Mouse (Mus musculus) intestine, postnatal 0 days (tissue): ENCODE measurements around the gene Eral1. TPM values are rescaled to one million over a fixed set of nuclear protein-coding genes. Genes with fewer than 3 reads are reported as not detected.

Experiments
- ATAC-seq: fragments of 200-750 bp; cut with Nextera tagmentation; 2 replicates; pipeline ENCODE4 v1.8.0; 2017; ENCODE audit warnings: mild to moderate bottlenecking, moderate TSS enrichment, moderate library complexity
- H3K27ac ChIP-seq: fragments of 300-500 bp; sonication (generic); 2 replicates; pipeline ENCODE4 v1.5.1; 2014; ENCODE audit warnings: mild to moderate bottlenecking, low read depth, low read length, moderate library complexity
- H3K27me3 ChIP-seq: fragments of 300-500 bp; sonication (generic); replicated peaks from 2 replicates; pipeline ENCODE4 v1.6.1; 2014; ENCODE audit warnings: low read length, mixed read lengths; ENCODE audit not compliant: control insufficient read depth, insufficient read depth
- H3K36me3 ChIP-seq: fragments of 300-500 bp; sonication (generic); 2 replicates; pipeline ENCODE4 v1.6.1; 2014; ENCODE audit warnings: mild to moderate bottlenecking, moderate library complexity; ENCODE audit not compliant: control insufficient read depth, insufficient read depth
- H3K4me1 ChIP-seq: fragments of 300-500 bp; sonication (generic); replicated peaks from 2 replicates; pipeline ENCODE4 v1.6.1; 2014; ENCODE audit warnings: antibody characterized with exemption, low read length, mixed read lengths; ENCODE audit not compliant: control insufficient read depth, insufficient read depth
- H3K4me2 ChIP-seq: fragments of 300-500 bp; sonication (generic); replicated peaks from 2 replicates; pipeline ENCODE4 v1.6.1; 2014; ENCODE audit warnings: low read depth, mild to moderate bottlenecking, moderate library complexity
- H3K4me3 ChIP-seq: fragments of 300-500 bp; sonication (generic); 2 replicates; pipeline ENCODE4 v1.5.1; 2014; ENCODE audit warnings: low read depth, low read length
- H3K9ac ChIP-seq: fragments of 300-500 bp; sonication (generic); 2 replicates; pipeline ENCODE4 v1.6.1; 2014; ENCODE audit warnings: mild to moderate bottlenecking, low read depth, low read length
- H3K9me3 ChIP-seq: fragments of 300-500 bp; sonication (generic); 2 replicates; pipeline ENCODE4 v1.6.1; 2016; ENCODE audit warnings: mixed run types; ENCODE audit not compliant: control insufficient read depth
- CTCF ChIP-seq: sonication (generic); IDR thresholded peaks from 2 replicates; pipeline ENCODE4 v1.5.1; 2016; ENCODE audit warnings: low read depth, mild to moderate bottlenecking, control low read depth, antibody characterized with exemption, moderate library complexity
- WGBS: fragments of 180-500 bp; shearing (Covaris S2); extraction: QIAGEN DNeasy Blood & Tissue Kit; methylation state at CpG from one replicate; pipeline ENCODE4 v1.1.7; 2014; 5-methylcytosine and 5-hydroxymethylcytosine counted together
- polyA plus RNA-seq: library from polyadenylated mRNA; unstranded; fragments of >200 nt; fragmentation: Nextera tagmentation; extraction: Ambion mirVana; gene quantifications from 2 replicates; pipeline ENCODE4 v1.2.1, GENCODE M21; 2015

Eral1 gene
- polyA plus RNA-seq, 1 experiment from 2014 or later = 13.0 TPM

DNA sequence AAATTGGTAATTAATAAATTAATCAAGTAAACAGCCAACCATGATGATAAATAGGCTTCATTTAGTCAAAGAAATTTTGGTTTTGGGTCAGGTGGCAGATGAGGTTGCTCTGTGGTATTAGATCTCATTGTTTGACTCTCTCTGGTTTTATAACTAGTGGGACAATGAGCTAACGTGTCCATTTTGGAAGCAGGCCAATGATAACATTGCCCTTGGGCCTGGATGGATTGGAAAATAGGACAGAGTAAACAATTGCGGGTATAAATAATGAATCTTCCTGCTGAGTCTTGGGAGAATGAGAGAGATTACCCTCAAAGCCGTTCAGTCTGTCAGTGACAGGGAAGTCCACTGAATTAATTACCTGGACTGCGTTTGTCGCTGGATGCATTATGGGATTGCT is 41.0 kb upstream of the Eral1 start:
- H3K4me1 ChIP-seq = peaks cover under 1% of the 10 kb centered on the region; the same call in 1 of the 2 replicates
- H3K4me2 ChIP-seq = no peak overlapping the region
- H3K4me3 ChIP-seq = no peak overlapping the region
- ATAC-seq = no peak
- 40% methylated on average over 5 of the region's 5 CpGs for WGBS
- H3K27ac ChIP-seq = no peak overlapping the region
- H3K9ac ChIP-seq = no peak overlapping the region
- H3K36me3 ChIP-seq = no peaks in the 10 kb centered on the region
- TF ChIP-seq CTCF = no peak
- H3K27me3 ChIP-seq = no peaks in the 10 kb centered on the region
- no peaks in the 10 kb centered on the region for H3K9me3 ChIP-seq

DNA sequence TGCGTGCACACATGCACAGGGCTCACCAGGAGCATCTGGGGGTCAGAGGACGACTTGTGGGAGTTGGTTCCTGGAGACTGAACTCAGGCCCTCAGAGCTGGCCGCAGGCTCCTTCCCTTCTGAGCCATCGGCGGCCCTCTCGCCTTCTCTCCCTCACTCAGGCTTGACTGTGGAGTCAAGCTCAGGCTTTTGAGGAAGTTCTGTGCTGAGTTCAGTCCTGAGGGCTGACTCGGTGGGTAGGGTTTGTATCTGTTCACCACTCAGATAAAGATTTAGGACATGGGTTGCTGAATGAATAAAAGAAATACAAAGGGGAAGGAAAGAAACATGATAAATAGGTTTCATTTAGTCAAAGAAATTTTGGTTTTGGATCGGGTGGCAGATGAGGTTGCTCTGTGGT is 39.7 kb upstream of the Eral1 start:
- 75% methylated on average over 8 of the region's 8 CpGs for WGBS
- Histone ChIP-seq H3K9me3 (no peaks in the 10 kb centered on the region), H3K27ac (no peak overlapping the region), H3K36me3 (no peaks in the 10 kb centered on the region), H3K4me1 (peaks cover 3% of the 10 kb centered on the region; the same call in 1 of the 2 replicates), H3K4me2 (no peak overlapping the region), H3K4me3 (no peak overlapping the region), H3K9ac (no peak overlapping the region), H3K27me3 (no peaks in the 10 kb centered on the region)
- ATAC-seq = no peak
- no peak for TF ChIP-seq CTCF

DNA sequence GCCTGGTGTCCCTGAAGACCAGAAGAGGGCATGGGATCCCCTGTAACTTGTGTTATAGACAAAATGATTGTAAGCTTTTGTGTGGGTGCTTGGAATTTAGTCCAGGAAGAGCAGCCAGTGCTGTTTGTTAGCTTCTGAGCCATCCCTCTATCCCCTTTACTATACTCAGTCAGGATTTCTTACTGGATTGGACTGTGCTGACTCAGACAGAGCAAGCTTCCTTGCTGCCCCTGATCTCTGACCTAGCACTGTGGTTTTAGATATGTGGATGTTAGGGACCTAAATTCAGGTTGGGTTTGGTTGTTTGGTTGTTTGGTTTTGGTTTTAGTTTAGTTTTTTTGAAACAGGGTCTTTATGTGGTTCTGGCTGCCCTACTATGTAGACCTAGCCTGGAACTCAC is 38.3 kb upstream of the Eral1 start:
- Histone ChIP-seq H3K27ac (no peak overlapping the region), H3K4me3 (no peak overlapping the region), H3K9ac (no peak overlapping the region), H3K9me3 (no peaks in the 10 kb centered on the region), H3K36me3 (no peaks in the 10 kb centered on the region), H3K4me2 (no peak overlapping the region), H3K4me1 (peaks cover 3% of the 10 kb centered on the region; the same call in 1 of the 2 replicates), H3K27me3 (no peaks in the 10 kb centered on the region)
- ATAC-seq = no peak
- TF ChIP-seq CTCF = no peak

DNA sequence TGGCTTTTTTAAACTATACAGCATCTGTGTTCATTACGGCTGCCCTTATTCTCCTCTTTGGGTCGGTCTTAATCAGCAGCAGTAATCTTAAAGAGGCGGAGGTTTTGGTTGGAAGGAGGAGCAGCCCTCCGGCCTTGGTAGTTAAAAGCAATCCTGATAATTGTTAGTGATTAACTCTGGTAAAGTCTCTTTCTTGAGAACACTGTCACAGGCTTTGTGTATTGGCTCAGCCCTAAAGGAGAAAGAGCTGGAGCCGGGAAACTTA is 35.9 kb upstream of the Eral1 start:
- 11% methylated on average over 5 of the region's 5 CpGs for WGBS

DNA sequence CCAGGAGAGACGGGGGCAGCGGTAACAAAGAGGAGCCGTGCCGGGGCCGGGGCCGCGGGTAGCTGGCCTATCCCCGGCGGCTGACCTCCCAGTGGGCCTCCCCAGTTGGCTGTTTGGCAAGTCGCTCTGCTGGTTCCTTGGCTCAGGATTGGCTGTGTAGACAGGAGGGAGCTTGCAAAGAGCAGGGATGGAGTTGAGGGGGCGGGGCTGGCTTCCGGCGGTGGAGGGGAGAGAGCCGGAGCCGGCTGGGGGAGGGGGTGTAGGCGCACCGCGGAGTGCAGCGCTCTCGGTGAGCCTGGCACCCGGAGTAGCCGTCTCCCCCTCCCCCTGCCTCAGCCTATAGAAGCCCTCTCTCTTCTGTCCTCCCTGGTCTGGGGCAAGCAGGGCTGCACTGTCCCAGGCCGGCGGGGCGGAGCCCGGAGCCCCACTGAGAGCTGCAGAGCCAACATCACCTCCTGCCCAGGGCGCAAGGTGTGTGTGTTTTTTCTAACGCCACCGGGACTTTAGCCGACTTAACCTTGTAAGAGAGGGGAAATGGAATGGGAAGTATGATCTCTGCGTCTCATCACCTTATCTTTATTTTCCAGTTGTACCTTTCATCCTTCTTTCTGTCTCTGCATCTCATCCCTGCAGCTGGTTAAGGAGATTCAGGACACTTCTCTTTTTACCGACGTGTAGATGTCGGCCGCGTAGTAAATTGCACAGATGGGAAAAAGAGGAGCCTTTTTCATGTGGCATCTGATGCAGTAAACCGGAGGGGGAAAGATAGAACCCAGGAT is 35.4 kb upstream of the Eral1 start:
- no peak for TF ChIP-seq CTCF
- Histone ChIP-seq H3K4me2 (peak overlapping the region; percentile 82), H3K4me3 (peak overlapping the region; percentile 59), H3K36me3 (no peaks in the 10 kb centered on the region), H3K4me1 (0 out of 2 replicates have a peak, but pooled peaks cover 3% of the 10 kb centered on the region), H3K27ac (0 out of 2 replicates have a peak overlapping the region, but pooled peaks have one; percentile 35), H3K9me3 (no peaks in the 10 kb centered on the region), H3K27me3 (no peaks in the 10 kb centered on the region), H3K9ac (peak overlapping the region; percentile 67)
- WGBS = under 1% methylated on average over 37 of the region's 37 CpGs
- ATAC-seq = peak; percentile 99

More for the DNA sequence above, 35.9 kb upstream of the Eral1 start:
- no peak for ATAC-seq
- Histone ChIP-seq H3K9ac (peak overlapping the region; percentile 41; the same call in 1 of the 2 replicates), H3K27me3 (no peaks in the 10 kb centered on the region), H3K4me3 (peak overlapping the region; percentile 59), H3K4me2 (peak overlapping the region; percentile 82), H3K27ac (no peak overlapping the region), H3K9me3 (no peaks in the 10 kb centered on the region), H3K36me3 (no peaks in the 10 kb centered on the region), H3K4me1 (0 out of 2 replicates have a peak, but pooled peaks cover 3% of the 10 kb centered on the region)
- no peak for TF ChIP-seq CTCF

DNA sequence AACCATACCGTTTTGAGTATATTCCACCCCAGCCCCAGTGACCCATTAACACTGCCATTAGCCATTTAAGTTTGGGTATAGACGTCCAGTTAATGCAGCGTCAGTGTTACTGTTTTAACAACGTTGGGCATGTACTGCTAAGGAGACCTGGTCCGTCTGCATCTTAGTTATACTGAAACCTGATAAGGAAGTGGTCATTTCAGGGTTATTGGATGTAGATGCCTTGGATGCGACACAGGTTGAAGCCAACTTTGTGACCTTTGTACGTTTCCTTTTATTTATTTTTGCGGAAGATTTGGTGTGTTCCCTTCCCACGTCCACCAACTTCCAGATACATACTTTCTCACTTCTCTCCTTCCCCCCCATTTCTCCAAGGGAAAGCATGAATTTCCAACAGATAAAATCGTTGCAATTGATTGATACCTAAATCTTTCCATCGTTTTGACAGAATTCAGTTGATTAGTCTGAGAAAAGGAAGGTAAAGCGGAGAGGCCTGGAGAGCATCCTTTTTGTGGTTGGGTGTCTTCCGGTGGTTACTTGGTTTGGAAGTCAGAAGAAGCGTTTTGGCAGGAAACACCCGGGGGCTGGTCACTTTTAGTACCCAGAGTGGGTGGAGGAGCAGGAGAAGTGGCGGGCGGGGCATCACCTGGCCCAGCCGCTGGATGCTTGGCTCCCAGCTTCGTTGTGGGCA is 34.6 kb upstream of the Eral1 start:
- peak overlapping the region; percentile 82 for H3K4me2 ChIP-seq
- TF ChIP-seq CTCF = no peak
- 0 out of 2 replicates have a peak overlapping the region, but pooled peaks have one; percentile 35 for H3K27ac ChIP-seq
- no peaks in the 10 kb centered on the region for H3K36me3 ChIP-seq
- H3K27me3 ChIP-seq = no peaks in the 10 kb centered on the region
- peak overlapping the region; percentile 67 for H3K9ac ChIP-seq
- no peak for ATAC-seq
- H3K9me3 ChIP-seq = no peaks in the 10 kb centered on the region
- 5% methylated on average over 19 of the region's 19 CpGs for WGBS
- 0 out of 2 replicates have a peak, but pooled peaks cover 3% of the 10 kb centered on the region for H3K4me1 ChIP-seq
- peak overlapping the region; percentile 59 for H3K4me3 ChIP-seq
